Mouse (Mus musculus): ENCODE measurements around the gene Crat.

DNA sequence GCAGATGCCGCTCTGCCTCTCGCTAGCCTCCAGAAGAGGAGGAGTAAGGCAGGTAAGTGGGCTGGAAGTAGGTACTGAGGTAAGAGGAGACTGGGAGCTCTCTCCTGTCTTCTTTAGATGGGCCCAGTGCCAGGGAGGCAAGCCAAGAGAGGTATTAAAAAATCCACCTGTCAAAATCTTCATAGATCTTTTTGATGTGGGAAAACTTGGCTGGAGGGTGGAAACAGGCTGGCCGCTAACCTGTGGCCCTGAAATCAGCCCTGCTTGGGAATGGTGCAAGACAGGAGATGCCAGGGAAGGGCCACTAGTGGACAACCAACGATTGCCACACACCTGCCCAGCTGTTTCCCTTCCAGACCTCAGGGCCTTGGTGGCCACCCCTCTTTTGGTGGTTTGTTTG is 1.5 kb downstream of the Crat start:
- no peak for TF ChIP-seq CTCF (IDR thresholded peaks at IDR 0.05; ENCODE audit: low read depth, low read length)
- TF ChIP-seq POLR2A (IDR thresholded peaks at IDR 0.05; ENCODE audit: extremely low read depth, insufficient read depth, low read length) = no peak
